Mouse (Mus musculus) hindbrain, embryonic 15.5 days (tissue): Measurements from ENCODE around the gene P3h3. TPM values are rescaled to one million over a fixed set of nuclear protein-coding genes. Genes with fewer than 3 reads are reported as not detected.

Source experiments
- ATAC-seq: fragments of 200-750 bp; cut with Nextera tagmentation; 2 replicates; pipeline ENCODE4 v1.8.0; 2017; ENCODE audit warnings: low read depth, moderate number of reproducible peaks, moderate TSS enrichment; ENCODE audit not compliant: low FRiP score
- H3K27ac ChIP-seq: fragments of 300-500 bp; sonication (generic); replicated peaks from 2 replicates; pipeline ENCODE4 v1.5.1; 2015; ENCODE audit warnings: mild to moderate bottlenecking, inconsistent platforms
- H3K27me3 ChIP-seq: fragments of 300-500 bp; sonication (generic); 2 replicates; pipeline ENCODE4 v1.6.1; 2015; ENCODE audit warnings: control low read depth, inconsistent platforms
- H3K36me3 ChIP-seq: fragments of 300-500 bp; sonication (generic); 2 replicates; pipeline ENCODE4 v1.6.1; 2015; ENCODE audit warnings: control low read depth, inconsistent platforms
- H3K4me1 ChIP-seq: fragments of 300-500 bp; sonication (generic); replicated peaks from 2 replicates; pipeline ENCODE4 v1.6.1; 2015; ENCODE audit warnings: control low read depth, inconsistent platforms
- H3K4me2 ChIP-seq: fragments of 300-500 bp; sonication (generic); 2 replicates; pipeline ENCODE4 v1.6.1; 2015; ENCODE audit warnings: moderate library complexity, mild to moderate bottlenecking, inconsistent platforms
- H3K4me3 ChIP-seq: fragments of 300-500 bp; sonication (generic); 2 replicates; pipeline ENCODE4 v1.5.1; 2015; ENCODE audit warnings: mild to moderate bottlenecking, inconsistent platforms
- H3K9ac ChIP-seq: fragments of 300-500 bp; sonication (generic); 2 replicates; pipeline ENCODE4 v1.6.1; 2015; ENCODE audit warnings: inconsistent platforms
- H3K9me3 ChIP-seq: fragments of 300-500 bp; sonication (generic); 2 replicates; pipeline ENCODE4 v1.6.1; 2016; ENCODE audit warnings: control low read depth, inconsistent platforms
- WGBS: fragments of 180-500 bp; shearing (Covaris S2); methylation state at CpG from one replicate; pipeline ENCODE4 v1.1.7; 2015; 5-methylcytosine and 5-hydroxymethylcytosine counted together
- polyA plus RNA-seq: library from polyadenylated mRNA; unstranded; fragments of >200 nt; fragmentation: Nextera tagmentation; extraction: Ambion mirVana; gene quantifications from 2 replicates; pipeline ENCODE4 v1.2.1, GENCODE M21; 2015

The P3h3 gene
- polyA plus RNA-seq, 1 experiment from 2014 or later, result 18.7 TPM

GRCm38 (mm10) chr6:124888555-124889125, 31.1 kb upstream of the P3h3 start:
- Histone ChIP-seq H3K36me3 (no peaks in the 10 kb centered on the region), H3K9ac (no peak overlapping the region), H3K9me3 (no peaks in the 10 kb centered on the region), H3K27me3 (no peaks in the 10 kb centered on the region), H3K4me3 (no peak overlapping the region), H3K4me2 (no peak overlapping the region), H3K4me1 (no peaks in the 10 kb centered on the region), H3K27ac (no peak overlapping the region)
- WGBS, result 92% methylated on average over 6 of the region's 6 CpGs
- ATAC-seq, result no peak

- no peak within 1 kb of the TSS for H3K27ac ChIP-seq
- WGBS, result 93% methylated on average over 9 of the region's 9 CpGs
- H3K36me3 ChIP-seq, result no peaks in the 10 kb centered on the region
- ATAC-seq, result no peak
- H3K9ac ChIP-seq, result no peak within 1 kb of the TSS
- no peaks in the 10 kb centered on the region for H3K9me3 ChIP-seq
- H3K4me1 ChIP-seq, result no peaks in the 10 kb centered on the region
- H3K4me3 ChIP-seq, result no peak within 1 kb of the TSS
- no peak within 1 kb of the TSS for H3K4me2 ChIP-seq
- H3K27me3 ChIP-seq, result no peaks in the 10 kb centered on the region
Observed at GRCm38 (mm10) chr6:124887986-124888385, 30.4 kb upstream of the P3h3 start, which contains the start of gene Cd4. TSS of gene Cd4 (minus strand) at chr6:124888221.

GRCm38 (mm10) chr6:124885956-124886381, 28.4 kb upstream of the P3h3 start:
- no peaks in the 10 kb centered on the region for H3K27me3 ChIP-seq
- no peaks in the 10 kb centered on the region for H3K4me1 ChIP-seq
- H3K4me2 ChIP-seq, result no peak overlapping the region
- no peaks in the 10 kb centered on the region for H3K36me3 ChIP-seq
- H3K27ac ChIP-seq, result no peak overlapping the region
- no peaks in the 10 kb centered on the region for H3K9me3 ChIP-seq
- no peak for ATAC-seq
- H3K9ac ChIP-seq, result no peak overlapping the region
- WGBS, result 87% methylated on average over 8 of the region's 8 CpGs
- H3K4me3 ChIP-seq, result no peak overlapping the region

- Histone ChIP-seq H3K4me3 (no peak overlapping the region), H3K4me2 (no peak overlapping the region)
- 66% methylated on average over 10 of the region's 10 CpGs for WGBS
Observed at GRCm38 (mm10) chr6:124884714-124885500, 27.4 kb upstream of the P3h3 start.

GRCm38 (mm10) chr6:124883351-124883750, 25.8 kb upstream of the P3h3 start:
- Histone ChIP-seq H3K27ac (no peak overlapping the region), H3K4me3 (no peak overlapping the region), H3K4me2 (no peak overlapping the region), H3K36me3 (no peaks in the 10 kb centered on the region), H3K9ac (no peak overlapping the region), H3K27me3 (no peaks in the 10 kb centered on the region), H3K4me1 (no peaks in the 10 kb centered on the region), H3K9me3 (no peaks in the 10 kb centered on the region)
- 72% methylated on average over 10 of the region's 10 CpGs for WGBS
- ATAC-seq, result no peak

More at GRCm38 (mm10) chr6:124884714-124885500, 27.4 kb upstream of the P3h3 start:
- no peaks in the 10 kb centered on the region for H3K36me3 ChIP-seq
- no peak overlapping the region for H3K27ac ChIP-seq
- ATAC-seq, result no peak
- no peaks in the 10 kb centered on the region for H3K9me3 ChIP-seq
- H3K9ac ChIP-seq, result no peak overlapping the region
- no peaks in the 10 kb centered on the region for H3K27me3 ChIP-seq
- H3K4me1 ChIP-seq, result no peaks in the 10 kb centered on the region

GRCm38 (mm10) chr6:124881821-124882220, 24.3 kb upstream of the P3h3 start:
- Histone ChIP-seq H3K36me3 (no peaks in the 10 kb centered on the region), H3K9me3 (no peaks in the 10 kb centered on the region), H3K4me3 (no peak overlapping the region), H3K27me3 (no peaks in the 10 kb centered on the region), H3K9ac (no peak overlapping the region), H3K4me1 (no peaks in the 10 kb centered on the region), H3K4me2 (no peak overlapping the region), H3K27ac (no peak overlapping the region)
- WGBS, result 93% methylated on average over 9 of the region's 9 CpGs
- ATAC-seq, result no peak

GRCm38 (mm10) chr6:124879390-124879789, 21.8 kb upstream of the P3h3 start:
- ATAC-seq, result no peak
- Histone ChIP-seq H3K4me1 (no peaks in the 10 kb centered on the region), H3K27ac (no peak overlapping the region), H3K4me3 (no peak overlapping the region), H3K36me3 (no peaks in the 10 kb centered on the region), H3K9ac (no peak overlapping the region), H3K4me2 (no peak overlapping the region), H3K27me3 (no peaks in the 10 kb centered on the region), H3K9me3 (no peaks in the 10 kb centered on the region)
- WGBS, result 74% methylated on average over 6 of the region's 6 CpGs

GRCm38 (mm10) chr6:124874348-124874747, 16.8 kb upstream of the P3h3 start:
- H3K4me3 ChIP-seq, result no peak overlapping the region
- no peak overlapping the region for H3K27ac ChIP-seq
- no peaks in the 10 kb centered on the region for H3K27me3 ChIP-seq
- no peaks in the 10 kb centered on the region for H3K9me3 ChIP-seq
- no peaks in the 10 kb centered on the region for H3K4me1 ChIP-seq
- no peak overlapping the region for H3K9ac ChIP-seq
- no peaks in the 10 kb centered on the region for H3K36me3 ChIP-seq
- no peak for ATAC-seq
- WGBS, result 61% methylated on average over 2 of the region's 3 CpGs
- H3K4me2 ChIP-seq, result no peak overlapping the region

- peaks cover 40% of the 10 kb centered on the region for H3K4me1 ChIP-seq
- no peak for ATAC-seq
- no peak overlapping the region for H3K4me3 ChIP-seq
- peak overlapping the region; percentile 98; the same call in 1 of the 2 replicates for H3K27ac ChIP-seq
- no peaks in the 10 kb centered on the region for H3K36me3 ChIP-seq
- H3K27me3 ChIP-seq, result no peaks in the 10 kb centered on the region
- no peak overlapping the region for H3K9ac ChIP-seq
- H3K4me2 ChIP-seq, result no peak overlapping the region
- no peaks in the 10 kb centered on the region for H3K9me3 ChIP-seq
- WGBS, result 65% methylated on average over 6 of the region's 7 CpGs
Observed at GRCm38 (mm10) chr6:124866560-124866959, 9.0 kb upstream of the P3h3 start.

- no peak overlapping the region for H3K4me3 ChIP-seq
- no peaks in the 10 kb centered on the region for H3K9me3 ChIP-seq
- ATAC-seq, result no peak
- no peaks in the 10 kb centered on the region for H3K36me3 ChIP-seq
- no peaks in the 10 kb centered on the region for H3K27me3 ChIP-seq
- peaks cover 47% of the 10 kb centered on the region for H3K4me1 ChIP-seq
- H3K9ac ChIP-seq, result peak overlapping the region; percentile 32
- H3K4me2 ChIP-seq, result peak overlapping the region; percentile 3; the same call in 1 of the 2 replicates
- H3K27ac ChIP-seq, result peak overlapping the region; percentile 98
- WGBS, result 47% methylated on average over 18 of the region's 18 CpGs
Observed at GRCm38 (mm10) chr6:124865766-124866362, 8.3 kb upstream of the P3h3 start.

GRCm38 (mm10) chr6:124863658-124864298, 6.2 kb upstream of the P3h3 start, which contains the start of gene Gpr162:
TSS of gene Gpr162 (minus strand) at chr6:124863983.
- H3K9me3 ChIP-seq, result no peaks in the 10 kb centered on the region
- H3K27ac ChIP-seq, result peak within 1 kb of the TSS; percentile 98
- peak within 1 kb of the TSS; percentile 84 for H3K9ac ChIP-seq
- H3K4me2 ChIP-seq, result peak within 1 kb of the TSS; percentile 80
- H3K4me1 ChIP-seq, result peaks cover 66% of the 10 kb centered on the region
- peak within 1 kb of the TSS; percentile 83 for H3K4me3 ChIP-seq
- WGBS, result under 1% methylated on average over 37 of the region's 43 CpGs
- no peaks in the 10 kb centered on the region for H3K36me3 ChIP-seq
- peak; percentile 65 for ATAC-seq
- no peaks in the 10 kb centered on the region for H3K27me3 ChIP-seq
